Mouse (Mus musculus) ovary, postnatal 10 days (tissue): Measurements from ENCODE around the gene Mtcl1.

Source experiments
- DNase-seq: peaks from one replicate; pipeline ENCODE4 v3.0.0; 2022; ENCODE audit warnings: low spot score

Gene Mtcl1

GRCm38 (mm10) chr17:66325440-66326203 lies 123.9 kb downstream of the Mtcl1 start:
- DNase-seq: no peak

GRCm38 (mm10) chr17:66324836-66325235 lies 124.7 kb downstream of the Mtcl1 start:
- DNase-seq: no peak

- DNase-seq: no peak
Measured at GRCm38 (mm10) chr17:66322646-66323255, 126.8 kb downstream of the Mtcl1 start.

- no peak for DNase-seq
Measured at GRCm38 (mm10) chr17:66321933-66322332, 127.6 kb downstream of the Mtcl1 start.

- no peak for DNase-seq
Measured at GRCm38 (mm10) chr17:66320716-66321372, 128.7 kb downstream of the Mtcl1 start.

- DNase-seq: no peak
Measured at GRCm38 (mm10) chr17:66318031-66318430, 131.5 kb downstream of the Mtcl1 start.

- DNase-seq: no peak
Measured at GRCm38 (mm10) chr17:66317576-66317975, 132.0 kb downstream of the Mtcl1 start.

- DNase-seq: no peak
Measured at GRCm38 (mm10) chr17:66317156-66317555, 132.4 kb downstream of the Mtcl1 start.

- no peak for DNase-seq
Measured at GRCm38 (mm10) chr17:66315451-66315850, 134.1 kb downstream of the Mtcl1 start.

GRCm38 (mm10) chr17:66314566-66315285 lies 134.8 kb downstream of the Mtcl1 start:
- DNase-seq: no peak

- DNase-seq: no peak
Measured at GRCm38 (mm10) chr17:66301906-66302305, 147.6 kb downstream of the Mtcl1 start.

- DNase-seq: no peak
Measured at GRCm38 (mm10) chr17:66301267-66301666, 148.3 kb downstream of the Mtcl1 start.

- no peak for DNase-seq
Measured at GRCm38 (mm10) chr17:66297721-66298120, 151.8 kb downstream of the Mtcl1 start.

- DNase-seq: no peak
Measured at GRCm38 (mm10) chr17:66293581-66293980, 156.0 kb downstream of the Mtcl1 start.

GRCm38 (mm10) chr17:66289894-66290293 lies 159.7 kb downstream of the Mtcl1 start:
- no peak for DNase-seq
